Mouse (Mus musculus): Measurements from ENCODE around the gene Cdkal1.

Cdkal1 gene

GRCm38 (mm10) chr13:29855281-29856031, at the start of gene Cdkal1:
Gene Cdkal1, minus strand, starts transcription at chr13:29855674.
- DNase-seq (ENCODE audit: low spot score) = peak; percentile 83

- DNase-seq (ENCODE audit: low spot score) = no peak
These were observed 47.9 kb upstream of the Cdkal1 start for GRCm38 (mm10) chr13:29903341-29903740.

- no peak for DNase-seq (ENCODE audit: low spot score)
These were observed 47.2 kb upstream of the Cdkal1 start for GRCm38 (mm10) chr13:29902676-29903075.

- DNase-seq (ENCODE audit: low spot score) = no peak
These were observed 46.2 kb upstream of the Cdkal1 start for GRCm38 (mm10) chr13:29901641-29902040.

- no peak for DNase-seq (ENCODE audit: low spot score)
These were observed 11.3 kb upstream of the Cdkal1 start for GRCm38 (mm10) chr13:29866780-29867179.

- DNase-seq (ENCODE audit: low spot score) = no peak
These were observed 8.9 kb upstream of the Cdkal1 start for GRCm38 (mm10) chr13:29864331-29864730.

GRCm38 (mm10) chr13:29860087-29860486, 4.6 kb upstream of the Cdkal1 start:
- no peak for DNase-seq (ENCODE audit: low spot score)

- DNase-seq (ENCODE audit: low spot score) = no peak
These were observed 2.0 kb upstream of the Cdkal1 start for GRCm38 (mm10) chr13:29857436-29857835.

- no peak for DNase-seq (ENCODE audit: low spot score)
These were observed 598 bp downstream of the Cdkal1 start for GRCm38 (mm10) chr13:29854876-29855275.

GRCm38 (mm10) chr13:29838409-29839047, 16.9 kb downstream of the Cdkal1 start:
- no peak for DNase-seq (ENCODE audit: low spot score)

GRCm38 (mm10) chr13:29835170-29835569, 20.3 kb downstream of the Cdkal1 start:
- peak; percentile 33 for DNase-seq (ENCODE audit: low spot score)

- no peak for DNase-seq (ENCODE audit: low spot score)
These were observed 21.7 kb downstream of the Cdkal1 start for GRCm38 (mm10) chr13:29833751-29834150.

GRCm38 (mm10) chr13:29831126-29831525, 24.3 kb downstream of the Cdkal1 start:
- DNase-seq (ENCODE audit: low spot score) = no peak

- DNase-seq (ENCODE audit: low spot score) = no peak
These were observed 27.4 kb downstream of the Cdkal1 start for GRCm38 (mm10) chr13:29828032-29828431.

- DNase-seq (ENCODE audit: low spot score) = no peak
These were observed 29.0 kb downstream of the Cdkal1 start for GRCm38 (mm10) chr13:29826469-29826868.

- DNase-seq (ENCODE audit: low spot score) = no peak
These were observed 29.4 kb downstream of the Cdkal1 start for GRCm38 (mm10) chr13:29826041-29826440.

GRCm38 (mm10) chr13:29824797-29825196, 30.7 kb downstream of the Cdkal1 start:
- no peak for DNase-seq (ENCODE audit: low spot score)

- DNase-seq (ENCODE audit: low spot score) = no peak
These were observed 31.1 kb downstream of the Cdkal1 start for GRCm38 (mm10) chr13:29824326-29824725.

- no peak for DNase-seq (ENCODE audit: low spot score)
These were observed 31.6 kb downstream of the Cdkal1 start for GRCm38 (mm10) chr13:29823906-29824305.

GRCm38 (mm10) chr13:29823487-29823886, 32.0 kb downstream of the Cdkal1 start:
- no peak for DNase-seq (ENCODE audit: low spot score)

- DNase-seq (ENCODE audit: low spot score) = no peak
These were observed 35.4 kb downstream of the Cdkal1 start for GRCm38 (mm10) chr13:29819910-29820583.

- DNase-seq (ENCODE audit: low spot score) = no peak
These were observed 36.3 kb downstream of the Cdkal1 start for GRCm38 (mm10) chr13:29819147-29819546.

- no peak for DNase-seq (ENCODE audit: low spot score)
These were observed 37.2 kb downstream of the Cdkal1 start for GRCm38 (mm10) chr13:29818314-29818713.
